ENCODE assay signal across 28 mouse cellular contexts in the genomic region with DNA sequence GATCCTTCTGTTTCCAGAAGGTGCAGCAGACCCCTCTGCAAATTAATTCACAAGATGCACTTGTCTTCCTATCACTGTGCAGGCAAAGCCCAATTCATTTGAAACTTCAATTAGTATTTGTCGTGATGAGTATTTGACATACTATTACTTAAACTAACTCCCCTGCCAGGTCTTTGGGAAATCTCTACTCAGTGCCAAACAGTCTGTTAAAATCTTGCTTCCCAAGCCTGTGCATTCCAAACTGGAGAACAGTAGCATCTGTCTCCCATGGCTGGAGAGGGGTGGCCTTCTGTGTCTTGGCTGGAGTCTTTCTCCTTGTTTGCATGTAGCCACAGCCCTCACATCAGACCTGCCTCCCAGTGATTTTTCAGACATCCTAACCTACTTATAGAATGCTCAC.
DNase-seq lines count a peak whose midpoint lies in the region; ATAC-seq and TF ChIP-seq lines count a peak whose summit lies in the region.
"Had no signal": no experiment of that assay in that cellular context is flagged by ENCODE, and none has a peak within 500 bp of the region (broad histone marks: within the 10 kb centered on the region; RNA-seq: fewer than 3 reads in every experiment).

No protein-coding gene starts in this region.

- ATAC-seq in forebrain, embryonic 13.5 days, result peak; percentile 63; the same call in 1 of the 2 replicates
- ATAC-seq in hindbrain, postnatal 0 days, result no peak
- ATAC-seq: hindbrain, embryonic 16.5 days; inflammation-experienced regulatory T-cells, adult 6 months; intestine, embryonic 16.5 days; Patski had no signal

- DNase-seq in forebrain, embryonic 10.5 days (ENCODE audit: extremely low spot score, low spot score), result no peak
- peak; percentile 2 for DNase-seq in layer of hippocampus, adult 9-10 months (ENCODE audit: low spot score)
- no peak for DNase-seq in layer of hippocampus, adult 8-10 months (ENCODE audit: low spot score in 2 of 2)
- peak; percentile 22 for DNase-seq in brain, embryonic 18.5 days (ENCODE audit: low read depth, low spot score)
- DNase-seq in frontal cortex, adult 2 months (ENCODE audit: extremely low spot score in 1 of 2, low spot score in 1 of 2), result no peak
- no peak for DNase-seq in hindbrain, postnatal 0 days (ENCODE audit: low spot score)
- DNase-seq: adrenal gland, postnatal 10 days; adrenal gland, postnatal 36 days; B cell, adult 2 months; cerebellum, adult 11-12 months; cerebellum, adult 9-10 months; cerebellum, postnatal 25 days; gastrocnemius, adult 2 months; gastrocnemius, postnatal 14 days; heart, adult 11 months; kidney, adult 18-20 months had no signal

- no peak overlapping the region for H3K27ac ChIP-seq in forebrain, embryonic 13.5 days
- H3K27ac ChIP-seq in forebrain, embryonic 10.5 days, result no peak overlapping the region
- H3K27ac ChIP-seq in hindbrain, postnatal 0 days, result no peak overlapping the region
- H3K27ac ChIP-seq: embryonic facial prominence, embryonic 12.5 days; embryonic facial prominence, embryonic 15.5 days; gastrocnemius, adult 2 months; hindbrain, embryonic 10.5 days; hindbrain, embryonic 13.5 days had no signal

- no peaks in the 10 kb centered on the region for H3K9me3 ChIP-seq in forebrain, embryonic 13.5 days (replicated peaks)
- no peaks in the 10 kb centered on the region for H3K9me3 ChIP-seq in forebrain, embryonic 10.5 days
- H3K9me3 ChIP-seq in hindbrain, postnatal 0 days (ENCODE audit: low read length), result no peaks in the 10 kb centered on the region
- H3K9me3 ChIP-seq: embryonic facial prominence, embryonic 12.5 days; embryonic facial prominence, embryonic 15.5 days; hindbrain, embryonic 10.5 days; hindbrain, embryonic 13.5 days had no signal

- H3K36me3 ChIP-seq in forebrain, embryonic 13.5 days (ENCODE audit: poor library complexity, severe bottlenecking), result no peaks in the 10 kb centered on the region
- H3K36me3 ChIP-seq in forebrain, embryonic 10.5 days (replicated peaks), result no peaks in the 10 kb centered on the region
- H3K36me3 ChIP-seq in hindbrain, postnatal 0 days (ENCODE audit: insufficient read depth, low read length), result no peaks in the 10 kb centered on the region
- H3K36me3 ChIP-seq: embryonic facial prominence, embryonic 12.5 days; embryonic facial prominence, embryonic 15.5 days; G1E; hindbrain, embryonic 10.5 days; hindbrain, embryonic 13.5 days had no signal

- H3K27me3 ChIP-seq in forebrain, embryonic 13.5 days, result no peaks in the 10 kb centered on the region
- no peaks in the 10 kb centered on the region for H3K27me3 ChIP-seq in forebrain, embryonic 10.5 days (ENCODE audit: poor library complexity, severe bottlenecking)
- no peaks in the 10 kb centered on the region for H3K27me3 ChIP-seq in hindbrain, postnatal 0 days (ENCODE audit: insufficient read depth, low read length)
- H3K27me3 ChIP-seq: CH12.LX; embryonic facial prominence, embryonic 12.5 days; embryonic facial prominence, embryonic 15.5 days; hindbrain, embryonic 13.5 days; Patski had no signal

- no peak overlapping the region for H3K9ac ChIP-seq in forebrain, embryonic 13.5 days
- H3K9ac ChIP-seq in hindbrain, postnatal 0 days (replicated peaks; ENCODE audit: low read length), result no peak overlapping the region
- H3K9ac ChIP-seq: embryonic facial prominence, embryonic 12.5 days; embryonic facial prominence, embryonic 15.5 days; hindbrain, embryonic 13.5 days had no signal

- TF ChIP-seq CTCF in hindbrain, postnatal 0 days (IDR thresholded peaks at IDR 0.05; ENCODE audit: low read depth), result no peak

- 76% methylated on average over 1 of the region's 1 CpGs for WGBS in forebrain, embryonic 13.5 days
- WGBS in forebrain, embryonic 10.5 days, result 75% methylated on average over 1 of the region's 1 CpGs
- WGBS in hindbrain, postnatal 0 days, result 74% methylated on average over 1 of the region's 1 CpGs

- H3K4me2 ChIP-seq in forebrain, embryonic 13.5 days, result no peak overlapping the region
- H3K4me2 ChIP-seq in hindbrain, postnatal 0 days (ENCODE audit: low read depth, low read length), result no peak overlapping the region
- H3K4me2 ChIP-seq: embryonic facial prominence, embryonic 12.5 days; embryonic facial prominence, embryonic 15.5 days; heart, embryonic 11.5 days; hindbrain, embryonic 13.5 days had no signal

- H3K4me1 ChIP-seq in forebrain, embryonic 13.5 days, result 0 out of 2 replicates have a peak, but pooled peaks cover 6% of the 10 kb centered on the region
- no peaks in the 10 kb centered on the region for H3K4me1 ChIP-seq in forebrain, embryonic 10.5 days
- H3K4me1 ChIP-seq in hindbrain, postnatal 0 days (ENCODE audit: insufficient read depth, low read length), result no peaks in the 10 kb centered on the region
- H3K4me1 ChIP-seq: embryonic facial prominence, embryonic 12.5 days; embryonic facial prominence, embryonic 15.5 days; hindbrain, embryonic 10.5 days had no signal

- H3K4me3 ChIP-seq in forebrain, embryonic 13.5 days, result no peak overlapping the region
- H3K4me3 ChIP-seq in forebrain, embryonic 10.5 days, result no peak overlapping the region
- no peak overlapping the region for H3K4me3 ChIP-seq in hindbrain, postnatal 0 days (ENCODE audit: low read length)
- H3K4me3 ChIP-seq: embryonic facial prominence, embryonic 12.5 days; embryonic facial prominence, embryonic 15.5 days; gastrocnemius, adult 2 months; hindbrain, embryonic 10.5 days; hindbrain, embryonic 13.5 days had no signal

Comparison
In these comparisons a context has a peak if more than half of its experiments do, and no peak if none do; other contexts are left out.
1. DNase-seq: peak in layer of hippocampus, adult 9-10 months (single experiment) and brain, embryonic 18.5 days (single experiment); none in forebrain, embryonic 10.5 days (single experiment), layer of hippocampus, adult 8-10 months (0 of 2), frontal cortex, adult 2 months (0 of 2) and hindbrain, postnatal 0 days (single experiment).